Mouse (Mus musculus): ENCODE results near the gene Eps8l2.

GRCm38 (mm10) chr7:141335044-141335579 is 3.6 kb upstream of the Eps8l2 start:
- TF ChIP-seq USF1 (IDR thresholded peaks at IDR 0.05; ENCODE audit: low read depth) (no peak), POLR2A (IDR thresholded peaks at IDR 0.05; ENCODE audit: insufficient read length, low read depth) (no peak), MYOD1 (IDR thresholded peaks at IDR 0.05; ENCODE audit: control insufficient read depth in 1 of 3, insufficient read length in 2 of 3, low read depth in 2 of 3) (no peak)
